Mouse (Mus musculus): Measurements from ENCODE around the gene Mindy4. TPM values are rescaled to one million over a fixed set of nuclear protein-coding genes. Genes with fewer than 3 reads are reported as not detected.

The Mindy4 gene
- polyA plus RNA-seq, 1 experiment from 2014 or later: 1.2 TPM

GRCm38 (mm10) chr6:55319585-55320551 lies 116.7 kb downstream of the Mindy4 start:
- ATAC-seq (ENCODE audit: low read depth): no peak
- H3K4me1 ChIP-seq (ENCODE audit: control insufficient read depth, low read depth, low read length): peaks cover 56% of the 10 kb centered on the region
- no peak overlapping the region for H3K4me2 ChIP-seq (ENCODE audit: low read depth, low read length)
- H3K27me3 ChIP-seq (ENCODE audit: control insufficient read depth, insufficient read depth, low read depth, low read length): no peaks in the 10 kb centered on the region
- no peak overlapping the region for H3K9ac ChIP-seq (ENCODE audit: low read depth, low read length)
- no peaks in the 10 kb centered on the region for H3K36me3 ChIP-seq (ENCODE audit: control insufficient read depth, insufficient read depth)
- no peaks in the 10 kb centered on the region for H3K9me3 ChIP-seq (replicated peaks; ENCODE audit: control insufficient read depth, low read length)
- WGBS (ENCODE audit: insufficient replicate concordance): 69% methylated on average over 14 of the region's 14 CpGs
- no peak overlapping the region for H3K4me3 ChIP-seq (ENCODE audit: low read depth, low read length)
- peak overlapping the region; percentile 24; the same call in 1 of the 2 replicates for H3K27ac ChIP-seq (ENCODE audit: low read length)

- Histone ChIP-seq H3K27ac (ENCODE audit: low read length) (peak overlapping the region; percentile 64), H3K9ac (ENCODE audit: low read depth, low read length) (peak overlapping the region; percentile 45), H3K9me3 (replicated peaks; ENCODE audit: control insufficient read depth, low read length) (no peaks in the 10 kb centered on the region), H3K4me1 (ENCODE audit: control insufficient read depth, low read depth, low read length) (peaks cover 66% of the 10 kb centered on the region), H3K36me3 (ENCODE audit: control insufficient read depth, insufficient read depth) (no peaks in the 10 kb centered on the region), H3K4me3 (ENCODE audit: low read depth, low read length) (no peak overlapping the region), H3K27me3 (ENCODE audit: control insufficient read depth, insufficient read depth, low read depth, low read length) (no peaks in the 10 kb centered on the region), H3K4me2 (ENCODE audit: low read depth, low read length) (peak overlapping the region; percentile 29)
- ATAC-seq (ENCODE audit: low read depth): peak; percentile 67
- 36% methylated on average over 4 of the region's 4 CpGs for WGBS (ENCODE audit: insufficient replicate concordance)
Observed at GRCm38 (mm10) chr6:55320894-55321293, 117.7 kb downstream of the Mindy4 start.

- no peak overlapping the region for H3K4me3 ChIP-seq (ENCODE audit: low read depth, low read length)
- no peaks in the 10 kb centered on the region for H3K9me3 ChIP-seq (replicated peaks; ENCODE audit: control insufficient read depth, low read length)
- H3K9ac ChIP-seq (ENCODE audit: low read depth, low read length): peak overlapping the region; percentile 45
- WGBS (ENCODE audit: insufficient replicate concordance): 33% methylated on average over 6 of the region's 6 CpGs
- no peaks in the 10 kb centered on the region for H3K36me3 ChIP-seq (ENCODE audit: control insufficient read depth, insufficient read depth)
- peaks cover 73% of the 10 kb centered on the region for H3K4me1 ChIP-seq (ENCODE audit: control insufficient read depth, low read depth, low read length)
- no peaks in the 10 kb centered on the region for H3K27me3 ChIP-seq (ENCODE audit: control insufficient read depth, insufficient read depth, low read depth, low read length)
- ATAC-seq (ENCODE audit: low read depth): peak; percentile 69
- H3K4me2 ChIP-seq (ENCODE audit: low read depth, low read length): peak overlapping the region; percentile 29
- peak overlapping the region; percentile 93 for H3K27ac ChIP-seq (ENCODE audit: low read length)
Observed at GRCm38 (mm10) chr6:55321518-55321917, 118.3 kb downstream of the Mindy4 start.

GRCm38 (mm10) chr6:55322980-55323379 lies 119.8 kb downstream of the Mindy4 start:
- peaks cover 81% of the 10 kb centered on the region for H3K4me1 ChIP-seq (ENCODE audit: control insufficient read depth, low read depth, low read length)
- H3K9ac ChIP-seq (ENCODE audit: low read depth, low read length): peak overlapping the region; percentile 58
- ATAC-seq (ENCODE audit: low read depth): peak; percentile 44

GRCm38 (mm10) chr6:55323908-55324634 lies 120.9 kb downstream of the Mindy4 start:
- H3K27ac ChIP-seq (ENCODE audit: low read length): peak overlapping the region; percentile 93
- H3K4me3 ChIP-seq (ENCODE audit: low read depth, low read length): peak overlapping the region; percentile 39
- peak overlapping the region; percentile 58 for H3K9ac ChIP-seq (ENCODE audit: low read depth, low read length)
- H3K4me1 ChIP-seq (ENCODE audit: control insufficient read depth, low read depth, low read length): peaks cover 81% of the 10 kb centered on the region
- H3K36me3 ChIP-seq (ENCODE audit: control insufficient read depth, insufficient read depth): no peaks in the 10 kb centered on the region
- peak; percentile 74 for ATAC-seq (ENCODE audit: low read depth)
- no peaks in the 10 kb centered on the region for H3K27me3 ChIP-seq (ENCODE audit: control insufficient read depth, insufficient read depth, low read depth, low read length)
- H3K4me2 ChIP-seq (ENCODE audit: low read depth, low read length): peak overlapping the region; percentile 73
- 10% methylated on average over 17 of the region's 17 CpGs for WGBS (ENCODE audit: insufficient replicate concordance)
- no peaks in the 10 kb centered on the region for H3K9me3 ChIP-seq (replicated peaks; ENCODE audit: control insufficient read depth, low read length)

More at GRCm38 (mm10) chr6:55322980-55323379, 119.8 kb downstream of the Mindy4 start:
- no peak overlapping the region for H3K4me3 ChIP-seq (ENCODE audit: low read depth, low read length)
- H3K9me3 ChIP-seq (replicated peaks; ENCODE audit: control insufficient read depth, low read length): no peaks in the 10 kb centered on the region
- WGBS (ENCODE audit: insufficient replicate concordance): 46% methylated on average over 2 of the region's 2 CpGs
- H3K4me2 ChIP-seq (ENCODE audit: low read depth, low read length): peak overlapping the region; percentile 73
- peak overlapping the region; percentile 93 for H3K27ac ChIP-seq (ENCODE audit: low read length)
- no peaks in the 10 kb centered on the region for H3K27me3 ChIP-seq (ENCODE audit: control insufficient read depth, insufficient read depth, low read depth, low read length)
- no peaks in the 10 kb centered on the region for H3K36me3 ChIP-seq (ENCODE audit: control insufficient read depth, insufficient read depth)

GRCm38 (mm10) chr6:55324785-55325184 lies 121.6 kb downstream of the Mindy4 start:
- Histone ChIP-seq H3K36me3 (ENCODE audit: control insufficient read depth, insufficient read depth) (no peaks in the 10 kb centered on the region), H3K4me1 (ENCODE audit: control insufficient read depth, low read depth, low read length) (peaks cover 76% of the 10 kb centered on the region), H3K27ac (ENCODE audit: low read length) (peak overlapping the region; percentile 93), H3K9me3 (replicated peaks; ENCODE audit: control insufficient read depth, low read length) (no peaks in the 10 kb centered on the region), H3K4me3 (ENCODE audit: low read depth, low read length) (peak overlapping the region; percentile 39; the same call in 1 of the 2 replicates), H3K4me2 (ENCODE audit: low read depth, low read length) (peak overlapping the region; percentile 73), H3K27me3 (ENCODE audit: control insufficient read depth, insufficient read depth, low read depth, low read length) (no peaks in the 10 kb centered on the region), H3K9ac (ENCODE audit: low read depth, low read length) (peak overlapping the region; percentile 57; the same call in 1 of the 2 replicates)
- 28% methylated on average over 1 of the region's 1 CpGs for WGBS (ENCODE audit: insufficient replicate concordance)
- no peak for ATAC-seq (ENCODE audit: low read depth)

- Histone ChIP-seq H3K36me3 (ENCODE audit: control insufficient read depth, insufficient read depth) (no peaks in the 10 kb centered on the region), H3K4me1 (ENCODE audit: control insufficient read depth, low read depth, low read length) (peaks cover 61% of the 10 kb centered on the region), H3K9me3 (replicated peaks; ENCODE audit: control insufficient read depth, low read length) (no peaks in the 10 kb centered on the region), H3K27ac (ENCODE audit: low read length) (no peak overlapping the region), H3K27me3 (ENCODE audit: control insufficient read depth, insufficient read depth, low read depth, low read length) (no peaks in the 10 kb centered on the region), H3K9ac (ENCODE audit: low read depth, low read length) (no peak overlapping the region), H3K4me2 (ENCODE audit: low read depth, low read length) (no peak overlapping the region), H3K4me3 (ENCODE audit: low read depth, low read length) (no peak overlapping the region)
- ATAC-seq (ENCODE audit: low read depth): no peak
- 22% methylated on average over 4 of the region's 4 CpGs for WGBS (ENCODE audit: insufficient replicate concordance)
Observed at GRCm38 (mm10) chr6:55326299-55326698, 123.1 kb downstream of the Mindy4 start.

- WGBS (ENCODE audit: insufficient replicate concordance): 58% methylated on average over 13 of the region's 13 CpGs
- Histone ChIP-seq H3K27ac (ENCODE audit: low read length) (no peak overlapping the region), H3K27me3 (ENCODE audit: control insufficient read depth, insufficient read depth, low read depth, low read length) (no peaks in the 10 kb centered on the region), H3K9ac (ENCODE audit: low read depth, low read length) (no peak overlapping the region), H3K4me3 (ENCODE audit: low read depth, low read length) (no peak overlapping the region), H3K9me3 (replicated peaks; ENCODE audit: control insufficient read depth, low read length) (no peaks in the 10 kb centered on the region), H3K36me3 (ENCODE audit: control insufficient read depth, insufficient read depth) (no peaks in the 10 kb centered on the region), H3K4me2 (ENCODE audit: low read depth, low read length) (no peak overlapping the region), H3K4me1 (ENCODE audit: control insufficient read depth, low read depth, low read length) (peaks cover 53% of the 10 kb centered on the region)
- no peak for ATAC-seq (ENCODE audit: low read depth)
Observed at GRCm38 (mm10) chr6:55327326-55327725, 124.1 kb downstream of the Mindy4 start.

All from liver, embryonic 16.5 days (tissue).